Mouse (Mus musculus) MEL (cell line): ENCODE measurements around the gene Rnf151. TPM values are rescaled to one million over a fixed set of nuclear protein-coding genes. Genes with fewer than 3 reads are reported as not detected.
A peak's percentile ranks its signal among the peaks of the same experiment; 100 is the strongest.

Source experiments
- DNase-seq: peaks from one replicate; pipeline ENCODE4 v3.0.0; 2011; ENCODE audit warnings: low read depth, low spot score
- H3K27ac ChIP-seq: 2 replicates; pipeline ENCODE4 v1.5.1; 2012; ENCODE audit warnings: low read depth, mild to moderate bottlenecking, control low read depth, low read length, moderate library complexity; ENCODE audit not compliant: control insufficient read depth
- H3K27me3 ChIP-seq, 2 experiments: fragments of 150-350 bp in 1 of 2; sonication (generic) in 1 of 2; 2 replicates each; pipeline ENCODE4 v1.6.1; 2012; ENCODE audit warnings: low read length in 2 of 2, mild to moderate bottlenecking in 2 of 2, improper control_type of control experiment in 1 of 2, moderate library complexity in 1 of 2; ENCODE audit not compliant: insufficient read depth in 2 of 2, control insufficient read depth in 1 of 2
- H3K36me3 ChIP-seq, 2 experiments: 2 replicates each; pipeline ENCODE4 v1.6.1; 2012 to 2014; ENCODE audit warnings: low read length in 2 of 2, improper control_type of control experiment in 1 of 2, inconsistent platforms in 1 of 2, mild to moderate bottlenecking in 1 of 2; ENCODE audit not compliant: insufficient read depth in 2 of 2, control insufficient read depth in 1 of 2
- H3K4me1 ChIP-seq, 2 experiments: fragments of 150-350 bp in 1 of 2; sonication (generic) in 1 of 2; 2 replicates each; pipeline ENCODE4 v1.6.1; 2012; ENCODE audit warnings: low read length in 2 of 2, improper control_type of control experiment in 1 of 2, mild to moderate bottlenecking in 1 of 2; ENCODE audit not compliant: insufficient read depth in 2 of 2, control insufficient read depth in 1 of 2
- H3K4me3 ChIP-seq, 2 experiments: fragments of 150-350 bp in 1 of 2; sonication (generic) in 1 of 2; 2 replicates each; pipeline ENCODE4 v1.5.1; 2012; ENCODE audit warnings: low read depth in 2 of 2, low read length in 2 of 2, mild to moderate bottlenecking in 2 of 2, moderate library complexity in 2 of 2, control low read depth in 1 of 2, improper control_type of control experiment in 1 of 2; ENCODE audit not compliant: control insufficient read depth in 1 of 2, insufficient read depth in 1 of 2
- H3K79me2 ChIP-seq: 2 replicates; pipeline ENCODE4 v1.6.1; 2012; ENCODE audit warnings: mild to moderate bottlenecking, low read length, moderate library complexity; ENCODE audit not compliant: control insufficient read depth, poor library complexity, insufficient read depth
- H3K9ac ChIP-seq: 2 replicates; pipeline ENCODE4 v1.6.1; 2012; ENCODE audit warnings: low read depth, mild to moderate bottlenecking, control low read depth, low read length, moderate library complexity; ENCODE audit not compliant: control insufficient read depth, poor library complexity, severe bottlenecking
- H3K9me3 ChIP-seq: fragments of 150-350 bp; sonication (generic); replicated peaks from 2 replicates; pipeline ENCODE4 v1.6.1; 2012; ENCODE audit warnings: mild to moderate bottlenecking, low read length, improper control_type of control experiment, moderate library complexity; ENCODE audit not compliant: insufficient read depth
- CHD1 ChIP-seq: IDR thresholded peaks from 2 replicates; pipeline ENCODE4 v1.6.1; 2012; ENCODE audit warnings: low read depth, mild to moderate bottlenecking, inconsistent platforms, low read length, improper control_type of control experiment
- CHD2 ChIP-seq: IDR thresholded peaks from 2 replicates; pipeline ENCODE4 v1.6.1; 2011; ENCODE audit warnings: low read length, improper control_type of control experiment
- CTCF ChIP-seq, 3 experiments: IDR thresholded peaks in 2 of 3; conservative IDR thresholded peaks in 1 of 3; 2 replicates each; pipeline ENCODE4 v1.5.1; 2011 to 2012; ENCODE audit warnings: low read length in 3 of 3, low read depth in 2 of 3, mild to moderate bottlenecking in 2 of 3, improper control_type of control experiment in 1 of 3, inconsistent platforms in 1 of 3, mixed read lengths in 1 of 3, moderate library complexity in 1 of 3; ENCODE audit not compliant: control insufficient read depth in 1 of 3, insufficient read depth in 1 of 3, poor library complexity in 1 of 3, severe bottlenecking in 1 of 3
- ELF1 ChIP-seq: IDR thresholded peaks from 2 replicates; pipeline ENCODE4 v1.6.1; 2014; ENCODE audit warnings: low read depth, mild to moderate bottlenecking, inconsistent platforms, low read length, improper control_type of control experiment, moderate library complexity
- ETS1 ChIP-seq: IDR thresholded peaks from 2 replicates; pipeline ENCODE4 v1.6.1; 2012; ENCODE audit warnings: low read depth, mild to moderate bottlenecking, inconsistent platforms, low read length, improper control_type of control experiment, moderate library complexity
- GABPA ChIP-seq: IDR thresholded peaks from 2 replicates; pipeline ENCODE4 v1.6.1; 2012; ENCODE audit warnings: low read depth, mild to moderate bottlenecking, inconsistent platforms, low read length, improper control_type of control experiment, moderate library complexity
- HCFC1 ChIP-seq: IDR thresholded peaks from 2 replicates; pipeline ENCODE4 v1.6.1; 2012; ENCODE audit warnings: low read depth, mild to moderate bottlenecking, inconsistent platforms, low read length, improper control_type of control experiment, moderate library complexity
- KAT2A ChIP-seq: conservative IDR thresholded peaks from 2 replicates; pipeline ENCODE4 v1.6.1; 2012; ENCODE audit warnings: low read depth, low read length, improper control_type of control experiment, inconsistent platforms
- MEF2A ChIP-seq: IDR thresholded peaks from 2 replicates; pipeline ENCODE4 v1.6.1; 2014; ENCODE audit warnings: low read depth, mild to moderate bottlenecking, inconsistent platforms, low read length, improper control_type of control experiment; ENCODE audit not compliant: poor library complexity, insufficient replicate concordance, severe bottlenecking; ENCODE audit errors: extremely low read depth
- MXI1 ChIP-seq: IDR thresholded peaks from 2 replicates; pipeline ENCODE4 v1.6.1; 2011; ENCODE audit warnings: mild to moderate bottlenecking, low read depth, low read length, improper control_type of control experiment
- MYB ChIP-seq: IDR thresholded peaks from 2 replicates; pipeline ENCODE4 v1.6.1; 2011; ENCODE audit warnings: mild to moderate bottlenecking, low read depth, low read length, improper control_type of control experiment
- POLR2A ChIP-seq, 2 experiments: IDR thresholded peaks; 2 replicates each; pipeline ENCODE4 v1.6.1; 2011 to 2012; ENCODE audit warnings: low read length in 2 of 2, mild to moderate bottlenecking in 2 of 2, control low read depth in 1 of 2, improper control_type of control experiment in 1 of 2, low read depth in 1 of 2, moderate library complexity in 1 of 2; ENCODE audit not compliant: control insufficient read depth in 1 of 2, insufficient read depth in 1 of 2, poor library complexity in 1 of 2
- POLR2AphosphoS5 ChIP-seq: IDR thresholded peaks from 2 replicates; pipeline ENCODE4 v1.6.1; 2012; ENCODE audit warnings: low read depth, borderline replicate concordance, mild to moderate bottlenecking, inconsistent platforms, low read length, moderate library complexity, mixed read lengths
- RAD21 ChIP-seq: IDR thresholded peaks from 2 replicates; pipeline ENCODE4 v1.6.1; 2011; ENCODE audit warnings: mild to moderate bottlenecking, low read depth, low read length, improper control_type of control experiment
- SIN3A ChIP-seq: IDR thresholded peaks from 2 replicates; pipeline ENCODE4 v1.6.1; 2012; ENCODE audit warnings: low read length, improper control_type of control experiment, inconsistent platforms
- TAL1 ChIP-seq: IDR thresholded peaks from 2 replicates; pipeline ENCODE4 v1.6.1; 2012; ENCODE audit warnings: mild to moderate bottlenecking, inconsistent platforms, low read length, moderate library complexity, mixed read lengths
- TBP ChIP-seq: IDR thresholded peaks from 2 replicates; pipeline ENCODE4 v1.8.0; 2011; ENCODE audit warnings: low read depth, low read length, improper control_type of control experiment
- UBTF ChIP-seq: IDR thresholded peaks from 2 replicates; pipeline ENCODE4 v1.6.1; 2012; ENCODE audit warnings: low read depth, mild to moderate bottlenecking, inconsistent platforms, low read length, improper control_type of control experiment, moderate library complexity, borderline replicate concordance; ENCODE audit not compliant: insufficient read depth
- USF1 ChIP-seq: IDR thresholded peaks from 2 replicates; pipeline ENCODE4 v1.6.1; 2014; ENCODE audit warnings: low read depth, mild to moderate bottlenecking, inconsistent platforms, low read length, improper control_type of control experiment, moderate library complexity
- ZC3H11A ChIP-seq: IDR thresholded peaks from 2 replicates; pipeline ENCODE4 v1.6.1; 2012; ENCODE audit warnings: low read depth, mild to moderate bottlenecking, inconsistent platforms, low read length, improper control_type of control experiment
- ZNF384 ChIP-seq: IDR thresholded peaks from 2 replicates; pipeline ENCODE4 v1.6.1; 2012; ENCODE audit warnings: low read depth, mild to moderate bottlenecking, inconsistent platforms, low read length, improper control_type of control experiment
- polyA plus RNA-seq, 2 experiments: library from polyadenylated mRNA; stranded (reverse) in 1 of 2; unstranded in 1 of 2; fragments of >175 nt in 1 of 2; fragments of >200 nt in 1 of 2; gene quantifications; 2 replicates each; pipeline versions ENCODE4 v1.2.1 to v1.2.4; 2012; ENCODE audit warnings: low replicate concordance in 2 of 2, low read depth in 1 of 2; ENCODE audit not compliant: insufficient read length in 2 of 2, insufficient read depth in 1 of 2, missing spikeins in 1 of 2
- total RNA-seq: library from RNA; depleted of rRNA; stranded (reverse); fragments of 300-350 nt; gene quantifications from 2 replicates; pipeline ENCODE4 v1.2.3, GENCODE M21; 2012

Gene Rnf151
- total and polyA plus RNA-seq, 3 experiments = 0.23 to 0.40 TPM; not detected in 1

GRCm38 (mm10) chr17:24672141-24672540, 45.7 kb downstream of the Rnf151 start:
- Histone ChIP-seq H3K4me3 (no peak overlapping the region), H3K4me1 (peaks cover 0 to 26% of the 10 kb centered on the region in 2 experiments; a peak in 3 of 4 replicates), H3K9ac (peak overlapping the region; percentile 31), H3K27me3 (no peaks in the 10 kb centered on the region), H3K36me3 (peaks cover 3 to 14% of the 10 kb centered on the region in 2 experiments; a peak in 3 of 4 replicates), H3K27ac (peak overlapping the region; percentile 14; the same call in 1 of the 2 replicates), H3K9me3 (no peaks in the 10 kb centered on the region), H3K79me2 (peaks cover 51% of the 10 kb centered on the region)
- DNase-seq = no peak
- 0 out of 2 replicates have a peak, but pooled peaks have one; percentile 29 for TF ChIP-seq ELF1
- no peak for TF ChIP-seq TBP
- TF ChIP-seq ZNF384 = no peak
- TF ChIP-seq USF1 = no peak
- TF ChIP-seq CHD1 = no peak
- TF ChIP-seq RAD21 = no peak
- TF ChIP-seq ETS1 = 0 out of 2 replicates have a peak, but pooled peaks have one; percentile 17
- TF ChIP-seq KAT2A = no peak
- no peak for TF ChIP-seq POLR2AphosphoS5
- TF ChIP-seq SIN3A = no peak
- TF ChIP-seq TAL1 = no peak
- no peak for TF ChIP-seq GABPA
- no peak for TF ChIP-seq ZC3H11A
- TF ChIP-seq HCFC1 = no peak

- Histone ChIP-seq H3K9me3 (no peaks in the 10 kb centered on the region), H3K9ac (no peak overlapping the region), H3K36me3 (peaks cover 0 to 14% of the 10 kb centered on the region in 2 experiments; a peak in 2 of 4 replicates), H3K27ac (no peak overlapping the region), H3K79me2 (peaks cover 51% of the 10 kb centered on the region), H3K4me3 (no peak overlapping the region; a peak in 1 of 4 replicates), H3K27me3 (no peaks in the 10 kb centered on the region), H3K4me1 (peaks cover 0 to 26% of the 10 kb centered on the region in 2 experiments; a peak in 3 of 4 replicates)
- TF ChIP-seq USF1 (no peak), MEF2A (no peak), GABPA (no peak), CHD2 (no peak), UBTF (no peak), CTCF (IDR thresholded peaks at IDR 0.05 in 2 of 3, conservative IDR thresholded peaks at IDR 0.05 in 1 of 3; ENCODE audit: control insufficient read depth in 1 of 3, insufficient read depth in 1 of 3, low read depth in 2 of 3, low read length in 3 of 3, poor library complexity in 1 of 3, severe bottlenecking in 1 of 3) (no peak), RAD21 (no peak), MXI1 (no peak), MYB (no peak), KAT2A (no peak), POLR2A (IDR thresholded peaks at IDR 0.05; ENCODE audit: control insufficient read depth in 1 of 2, insufficient read depth in 1 of 2, low read depth in 1 of 2, low read length in 2 of 2, poor library complexity in 1 of 2) (no peak)
- DNase-seq = no peak
Measured at GRCm38 (mm10) chr17:24671346-24671745, 46.5 kb downstream of the Rnf151 start.
